Mouse (Mus musculus): Measurements from ENCODE around the gene Fkbpl. TPM values are rescaled to one million over a fixed set of nuclear protein-coding genes. Genes with fewer than 3 reads are reported as not detected.

Fkbpl gene
- polyA plus RNA-seq, 1 experiment from 2014 or later = 10.9 TPM

DNA sequence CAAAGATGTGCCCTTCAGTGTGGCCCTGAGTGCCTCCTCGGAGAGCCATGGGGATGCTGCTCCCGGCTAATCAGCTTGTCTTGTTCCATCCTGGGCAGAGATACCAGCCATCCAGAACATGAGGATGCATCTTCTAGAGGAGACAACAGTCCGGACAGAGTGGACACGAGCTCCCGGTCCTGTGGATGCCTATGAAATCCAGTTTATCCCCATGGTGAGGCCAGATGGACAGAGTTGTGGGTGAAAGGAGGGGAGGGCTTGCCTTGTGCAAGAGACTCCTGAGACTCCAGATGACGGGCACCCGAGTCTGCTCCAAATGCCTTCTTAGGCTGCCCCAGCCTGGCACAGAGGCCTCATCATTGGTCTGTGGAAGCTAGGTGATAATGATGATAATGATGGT is 28.6 kb downstream of the Fkbpl start:
- ATAC-seq (replicated peaks; ENCODE audit: insufficient number of reproducible peaks, low FRiP score, low TSS enrichment) = no peak
- Histone ChIP-seq H3K27me3 (ENCODE audit: control insufficient read depth, insufficient read depth, low read length) (peaks cover 57% of the 10 kb centered on the region), H3K27ac (ENCODE audit: low read depth, low read length) (no peak overlapping the region), H3K9ac (ENCODE audit: low read depth, low read length) (no peak overlapping the region), H3K36me3 (ENCODE audit: control insufficient read depth, insufficient read depth, low read length) (no peaks in the 10 kb centered on the region), H3K4me3 (ENCODE audit: low read depth, low read length) (no peak overlapping the region), H3K4me1 (ENCODE audit: control insufficient read depth, insufficient read depth, low read length) (peaks cover 20% of the 10 kb centered on the region), H3K9me3 (replicated peaks; ENCODE audit: control insufficient read depth, low read length) (no peaks in the 10 kb centered on the region), H3K4me2 (no peak overlapping the region)
- WGBS (ENCODE audit: insufficient replicate concordance) = 87% methylated on average over 7 of the region's 7 CpGs

DNA sequence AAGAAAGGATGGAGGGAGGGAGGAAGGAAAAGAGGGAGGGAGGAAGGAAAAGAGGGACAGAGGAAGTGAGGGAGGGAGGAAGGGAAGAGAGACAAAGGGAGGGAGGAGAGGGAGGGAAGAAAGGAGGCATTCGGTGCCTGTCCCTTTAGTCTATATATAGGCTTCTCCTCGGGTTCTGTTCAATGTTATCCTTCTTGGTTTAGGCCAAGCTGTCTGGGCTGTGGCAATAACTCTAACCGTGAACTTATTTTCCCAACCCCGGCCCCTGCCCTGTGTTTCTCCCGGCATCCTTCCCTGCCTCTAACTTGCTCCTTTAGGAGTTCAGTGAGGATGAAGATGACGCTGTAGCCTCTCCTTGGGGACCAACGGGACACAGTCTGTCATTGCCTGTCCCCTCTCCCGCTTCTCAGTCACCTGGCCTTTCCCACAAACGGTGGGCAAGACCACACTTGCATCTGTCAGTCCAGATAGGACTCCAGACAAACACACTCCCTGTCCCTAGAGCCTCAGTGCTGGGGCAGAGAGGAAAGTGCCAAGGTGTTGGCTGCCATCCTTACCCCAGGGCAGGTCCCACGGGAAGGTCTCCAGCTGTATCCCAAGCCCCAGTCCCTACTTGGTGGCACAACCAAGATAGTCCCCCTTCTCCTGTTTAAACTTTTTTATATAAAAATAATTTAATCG is 30.1 kb downstream of the Fkbpl start:
- Histone ChIP-seq H3K4me2 (no peak overlapping the region), H3K9me3 (replicated peaks; ENCODE audit: control insufficient read depth, low read length) (no peaks in the 10 kb centered on the region), H3K9ac (ENCODE audit: low read depth, low read length) (no peak overlapping the region), H3K36me3 (ENCODE audit: control insufficient read depth, insufficient read depth, low read length) (no peaks in the 10 kb centered on the region), H3K27ac (ENCODE audit: low read depth, low read length) (no peak overlapping the region), H3K4me1 (ENCODE audit: control insufficient read depth, insufficient read depth, low read length) (peaks cover 20% of the 10 kb centered on the region), H3K4me3 (ENCODE audit: low read depth, low read length) (no peak overlapping the region), H3K27me3 (ENCODE audit: control insufficient read depth, insufficient read depth, low read length) (peaks cover 60% of the 10 kb centered on the region)
- WGBS (ENCODE audit: insufficient replicate concordance) = 47% methylated on average over 11 of the region's 11 CpGs
- no peak for ATAC-seq (replicated peaks; ENCODE audit: insufficient number of reproducible peaks, low FRiP score, low TSS enrichment)

DNA sequence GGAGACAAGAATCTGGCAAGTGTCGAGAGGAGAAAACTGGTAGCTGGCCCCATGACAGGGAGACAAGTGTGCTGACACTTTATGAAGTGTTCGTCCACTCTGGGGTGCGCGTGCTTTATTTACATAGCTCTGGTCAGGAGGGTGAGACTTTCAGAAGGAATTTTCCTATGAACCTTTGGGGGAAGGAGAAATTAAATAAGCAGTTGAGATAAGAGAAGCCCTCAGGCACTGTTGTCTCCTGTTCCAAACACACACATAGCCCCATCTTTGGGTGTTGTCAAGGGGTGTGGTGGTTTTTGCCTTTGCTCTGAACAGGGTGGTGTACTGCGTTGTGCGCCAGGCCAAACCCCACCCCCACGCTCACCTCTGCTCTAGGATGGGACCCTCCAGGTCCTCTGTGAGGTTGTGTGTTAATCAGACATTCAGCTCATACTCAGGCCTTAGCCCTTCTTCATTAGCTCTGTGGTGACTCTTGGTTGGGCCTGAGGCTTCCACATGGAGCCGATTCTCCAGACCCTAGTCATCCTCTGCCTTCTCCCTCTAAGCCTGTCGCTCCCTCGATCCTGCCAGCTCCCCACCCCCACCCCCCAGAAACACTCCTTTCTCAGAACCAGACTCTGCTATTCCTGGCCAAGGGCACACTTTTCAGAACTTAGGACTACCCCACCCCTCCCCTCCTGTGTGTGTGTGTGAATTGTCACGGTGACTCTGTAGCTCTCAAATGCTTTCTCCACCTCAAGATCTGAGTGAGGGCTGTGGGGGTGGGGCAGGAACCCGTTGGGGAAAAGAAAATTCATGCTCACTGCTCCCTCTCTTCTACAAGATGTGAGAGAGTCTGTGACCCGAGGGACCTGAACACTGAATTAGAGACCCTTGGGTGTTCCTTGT is 30.9 kb downstream of the Fkbpl start:
- H3K27ac ChIP-seq (ENCODE audit: low read depth, low read length) = no peak overlapping the region
- no peak for ATAC-seq (replicated peaks; ENCODE audit: insufficient number of reproducible peaks, low FRiP score, low TSS enrichment)
- H3K9me3 ChIP-seq (replicated peaks; ENCODE audit: control insufficient read depth, low read length) = no peaks in the 10 kb centered on the region
- no peak overlapping the region for H3K4me3 ChIP-seq (ENCODE audit: low read depth, low read length)
- H3K4me1 ChIP-seq (ENCODE audit: control insufficient read depth, insufficient read depth, low read length) = peaks cover 20% of the 10 kb centered on the region
- no peak overlapping the region for H3K9ac ChIP-seq (ENCODE audit: low read depth, low read length)
- H3K4me2 ChIP-seq = no peak overlapping the region
- WGBS (ENCODE audit: insufficient replicate concordance) = 54% methylated on average over 13 of the region's 13 CpGs
- H3K27me3 ChIP-seq (ENCODE audit: control insufficient read depth, insufficient read depth, low read length) = peaks cover 60% of the 10 kb centered on the region
- no peaks in the 10 kb centered on the region for H3K36me3 ChIP-seq (ENCODE audit: control insufficient read depth, insufficient read depth, low read length)

DNA sequence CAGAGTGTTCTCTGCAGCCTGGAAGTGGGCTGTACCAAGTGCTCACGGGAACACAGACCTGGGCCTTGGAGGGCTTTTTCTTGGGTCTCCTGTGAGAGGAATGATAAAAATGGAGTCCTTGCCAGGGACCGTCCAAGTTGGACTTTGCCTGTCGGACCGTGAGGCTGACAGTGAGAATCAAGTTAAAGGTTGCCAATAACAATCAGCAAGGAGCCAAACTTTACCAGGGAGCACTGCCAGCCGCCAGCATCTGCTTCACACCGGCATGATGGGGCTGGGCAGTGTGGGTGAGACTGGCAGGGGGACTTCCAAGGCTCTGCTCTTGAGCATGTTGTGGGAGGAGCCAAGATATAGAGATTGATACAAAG is 31.5 kb downstream of the Fkbpl start:
- H3K36me3 ChIP-seq (ENCODE audit: control insufficient read depth, insufficient read depth, low read length) = no peaks in the 10 kb centered on the region
- no peaks in the 10 kb centered on the region for H3K9me3 ChIP-seq (replicated peaks; ENCODE audit: control insufficient read depth, low read length)
- WGBS (ENCODE audit: insufficient replicate concordance) = 67% methylated on average over 6 of the region's 6 CpGs
- H3K4me1 ChIP-seq (ENCODE audit: control insufficient read depth, insufficient read depth, low read length) = peaks cover 21% of the 10 kb centered on the region
- H3K4me2 ChIP-seq = no peak overlapping the region
- ATAC-seq (replicated peaks; ENCODE audit: insufficient number of reproducible peaks, low FRiP score, low TSS enrichment) = no peak
- peaks cover 54% of the 10 kb centered on the region for H3K27me3 ChIP-seq (ENCODE audit: control insufficient read depth, insufficient read depth, low read length)
- H3K9ac ChIP-seq (ENCODE audit: low read depth, low read length) = no peak overlapping the region
- no peak overlapping the region for H3K4me3 ChIP-seq (ENCODE audit: low read depth, low read length)
- H3K27ac ChIP-seq (ENCODE audit: low read depth, low read length) = no peak overlapping the region

DNA sequence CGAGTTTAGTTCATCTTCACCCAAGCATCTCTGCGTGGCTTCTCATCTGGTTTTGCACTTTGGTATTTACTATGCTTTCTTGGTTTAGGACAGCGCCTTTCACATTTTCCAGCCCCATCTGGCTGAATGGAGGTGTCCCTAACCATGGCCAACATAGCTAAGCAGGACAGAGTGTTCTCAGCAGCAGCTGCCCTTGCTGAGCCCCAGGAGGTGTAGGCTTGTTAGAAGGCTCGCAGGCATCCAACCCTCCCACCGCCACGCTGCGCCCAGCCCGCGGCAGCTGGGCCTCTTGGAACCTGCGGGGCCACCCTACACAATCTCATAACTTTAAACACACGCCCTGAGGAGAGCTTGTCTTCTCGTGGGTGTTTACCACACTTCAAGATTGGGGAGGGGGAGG is 32.1 kb downstream of the Fkbpl start:
- no peak overlapping the region for H3K9ac ChIP-seq (ENCODE audit: low read depth, low read length)
- ATAC-seq (replicated peaks; ENCODE audit: insufficient number of reproducible peaks, low FRiP score, low TSS enrichment) = no peak
- 74% methylated on average over 12 of the region's 12 CpGs for WGBS (ENCODE audit: insufficient replicate concordance)
- peaks cover 48% of the 10 kb centered on the region for H3K27me3 ChIP-seq (ENCODE audit: control insufficient read depth, insufficient read depth, low read length)
- H3K4me1 ChIP-seq (ENCODE audit: control insufficient read depth, insufficient read depth, low read length) = peaks cover 23% of the 10 kb centered on the region
- no peak overlapping the region for H3K4me2 ChIP-seq
- H3K36me3 ChIP-seq (ENCODE audit: control insufficient read depth, insufficient read depth, low read length) = no peaks in the 10 kb centered on the region
- no peak overlapping the region for H3K27ac ChIP-seq (ENCODE audit: low read depth, low read length)
- H3K9me3 ChIP-seq (replicated peaks; ENCODE audit: control insufficient read depth, low read length) = no peaks in the 10 kb centered on the region
- no peak overlapping the region for H3K4me3 ChIP-seq (ENCODE audit: low read depth, low read length)

DNA sequence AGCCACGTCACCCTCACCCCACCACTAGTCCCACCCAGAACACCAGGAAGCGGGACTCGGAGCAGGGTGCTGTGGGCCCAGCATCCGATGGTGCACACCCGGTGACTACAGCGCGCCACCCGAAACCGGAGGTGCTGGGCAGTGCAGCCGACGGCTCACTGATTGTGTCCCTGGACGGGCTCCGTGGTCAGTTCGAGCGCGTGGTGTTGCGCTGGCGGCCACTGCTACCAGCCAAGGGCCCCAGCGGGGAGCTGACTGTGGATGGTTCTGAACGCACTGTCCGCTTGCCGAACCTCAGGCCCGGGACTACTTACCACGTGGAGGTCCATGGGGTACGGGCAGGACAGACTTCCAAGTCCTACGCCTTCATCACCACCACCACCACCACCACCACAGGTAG is 35.6 kb downstream of the Fkbpl start:
- Histone ChIP-seq H3K27ac (ENCODE audit: low read depth, low read length) (no peak overlapping the region), H3K4me3 (ENCODE audit: low read depth, low read length) (no peak overlapping the region), H3K4me2 (no peak overlapping the region), H3K9me3 (replicated peaks; ENCODE audit: control insufficient read depth, low read length) (no peaks in the 10 kb centered on the region), H3K36me3 (ENCODE audit: control insufficient read depth, insufficient read depth, low read length) (no peaks in the 10 kb centered on the region), H3K27me3 (ENCODE audit: control insufficient read depth, insufficient read depth, low read length) (peaks cover 20% of the 10 kb centered on the region), H3K4me1 (ENCODE audit: control insufficient read depth, insufficient read depth, low read length) (peaks cover 33% of the 10 kb centered on the region), H3K9ac (ENCODE audit: low read depth, low read length) (no peak overlapping the region)
- WGBS (ENCODE audit: insufficient replicate concordance) = 80% methylated on average over 26 of the region's 26 CpGs
- no peak for ATAC-seq (replicated peaks; ENCODE audit: insufficient number of reproducible peaks, low FRiP score, low TSS enrichment)

DNA sequence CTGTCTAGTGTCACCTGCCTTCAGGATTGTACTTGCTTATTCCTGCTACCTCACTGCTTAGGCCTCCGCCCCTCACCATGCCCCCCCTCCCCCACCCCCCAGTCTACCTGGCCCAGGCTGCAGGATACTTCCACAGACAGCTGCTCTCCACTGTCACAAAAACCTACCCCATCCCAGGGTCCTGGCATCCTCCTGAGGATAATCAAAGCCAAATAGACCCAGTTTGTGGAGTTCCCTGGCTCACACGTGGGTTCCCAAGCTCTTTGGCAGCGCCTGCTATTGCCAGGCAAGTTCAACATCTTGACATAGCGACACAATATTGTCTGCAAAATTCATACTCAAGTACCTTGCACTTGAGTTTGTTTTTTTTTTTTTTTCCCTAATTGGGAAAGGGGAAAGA is 36.1 kb downstream of the Fkbpl start:
- H3K27me3 ChIP-seq (ENCODE audit: control insufficient read depth, insufficient read depth, low read length) = peaks cover 20% of the 10 kb centered on the region
- H3K4me1 ChIP-seq (ENCODE audit: control insufficient read depth, insufficient read depth, low read length) = peaks cover 29% of the 10 kb centered on the region

DNA sequence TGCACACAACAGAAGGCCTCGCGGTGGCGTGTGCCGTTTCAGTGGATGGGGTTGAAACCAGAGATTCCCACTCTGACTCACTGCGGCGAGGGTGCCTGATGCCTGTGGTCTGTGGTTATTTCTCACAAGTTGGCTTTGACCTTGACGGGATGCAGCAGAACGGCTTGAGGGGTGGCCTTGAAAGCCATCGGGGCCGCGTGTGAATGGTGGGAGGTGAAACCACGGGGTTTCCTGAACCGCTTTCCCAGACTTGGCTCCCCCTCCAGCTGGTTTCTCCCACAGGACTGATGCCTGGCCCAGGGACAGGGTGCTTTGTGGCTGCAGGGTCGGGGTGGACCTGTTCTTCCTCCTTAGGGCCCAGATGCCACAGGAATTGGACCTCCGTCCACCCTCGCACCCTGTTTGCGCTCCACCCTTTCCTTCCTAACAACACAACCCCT is 36.6 kb downstream of the Fkbpl start:
- Histone ChIP-seq H3K27me3 (ENCODE audit: control insufficient read depth, insufficient read depth, low read length) (peaks cover 20% of the 10 kb centered on the region), H3K9me3 (replicated peaks; ENCODE audit: control insufficient read depth, low read length) (no peaks in the 10 kb centered on the region), H3K4me1 (ENCODE audit: control insufficient read depth, insufficient read depth, low read length) (peaks cover 24% of the 10 kb centered on the region), H3K4me2 (no peak overlapping the region), H3K9ac (ENCODE audit: low read depth, low read length) (no peak overlapping the region), H3K36me3 (ENCODE audit: control insufficient read depth, insufficient read depth, low read length) (no peaks in the 10 kb centered on the region), H3K4me3 (ENCODE audit: low read depth, low read length) (no peak overlapping the region), H3K27ac (ENCODE audit: low read depth, low read length) (no peak overlapping the region)
- WGBS (ENCODE audit: insufficient replicate concordance) = 69% methylated on average over 17 of the region's 17 CpGs
- ATAC-seq (replicated peaks; ENCODE audit: insufficient number of reproducible peaks, low FRiP score, low TSS enrichment) = no peak

More for the DNA sequence above, 36.1 kb downstream of the Fkbpl start:
- no peak overlapping the region for H3K4me2 ChIP-seq
- no peak overlapping the region for H3K4me3 ChIP-seq (ENCODE audit: low read depth, low read length)
- H3K36me3 ChIP-seq (ENCODE audit: control insufficient read depth, insufficient read depth, low read length) = no peaks in the 10 kb centered on the region
- WGBS (ENCODE audit: insufficient replicate concordance) = 75% methylated on average over 4 of the region's 4 CpGs
- H3K9me3 ChIP-seq (replicated peaks; ENCODE audit: control insufficient read depth, low read length) = no peaks in the 10 kb centered on the region
- no peak overlapping the region for H3K27ac ChIP-seq (ENCODE audit: low read depth, low read length)
- no peak overlapping the region for H3K9ac ChIP-seq (ENCODE audit: low read depth, low read length)
- ATAC-seq (replicated peaks; ENCODE audit: insufficient number of reproducible peaks, low FRiP score, low TSS enrichment) = no peak

Measured in heart, embryonic 11.5 days (tissue).